Mouse (Mus musculus) adrenal gland, postnatal 14 days (tissue): ENCODE data around the gene Prdx3. TPM values are rescaled to one million over a fixed set of nuclear protein-coding genes. Genes with fewer than 3 reads are reported as not detected.

Experiments used
- DNase-seq: peaks from one replicate; pipeline ENCODE4 v3.0.0; 2021; ENCODE audit warnings: mixed read lengths
- long read RNA-seq, 2 experiments: library from polyadenylated mRNA; stranded (forward); transcript quantifications; one replicate each; pipeline ENCODE4 v2.0.0; 2021
- total RNA-seq: library from RNA; stranded (reverse); gene quantifications from 2 replicates; pipeline ENCODE4 v1.2.3, GENCODE M21; 2021

Prdx3 gene
- total RNA-seq: 509 and 525 TPM in 2 replicates
- long read RNA-seq, experiment 1, transcript Prdx3-201 (7 exons, 1,478 nt): major isoform, 704 of 728 reads
- long read RNA-seq, experiment 1, partial matches to known transcripts: 11 of 728 reads
- long read RNA-seq, experiment 1, other reads (novel, unspliced or antisense): 13 of 728 reads
- long read RNA-seq, experiment 2, transcript Prdx3-201 (7 exons, 1,478 nt): major isoform, 429 of 451 reads
- long read RNA-seq, experiment 2, partial matches to known transcripts: 17 of 451 reads
- long read RNA-seq, experiment 2, other reads (novel, unspliced or antisense): 5 of 451 reads

- peak; percentile 99 for DNase-seq
Measured at GRCm38 (mm10) chr19:60874064-60874694, at the start of gene Prdx3. Gene Prdx3 (minus strand): TSS chr19:60874556.

GRCm38 (mm10) chr19:60916869-60917570 lies 42.7 kb upstream of the Prdx3 start:
- no peak for DNase-seq

GRCm38 (mm10) chr19:60915862-60916261 lies 41.5 kb upstream of the Prdx3 start:
- DNase-seq: no peak

- DNase-seq: peak; percentile 65
Measured at GRCm38 (mm10) chr19:60915236-60915635, 40.9 kb upstream of the Prdx3 start.

DNA sequence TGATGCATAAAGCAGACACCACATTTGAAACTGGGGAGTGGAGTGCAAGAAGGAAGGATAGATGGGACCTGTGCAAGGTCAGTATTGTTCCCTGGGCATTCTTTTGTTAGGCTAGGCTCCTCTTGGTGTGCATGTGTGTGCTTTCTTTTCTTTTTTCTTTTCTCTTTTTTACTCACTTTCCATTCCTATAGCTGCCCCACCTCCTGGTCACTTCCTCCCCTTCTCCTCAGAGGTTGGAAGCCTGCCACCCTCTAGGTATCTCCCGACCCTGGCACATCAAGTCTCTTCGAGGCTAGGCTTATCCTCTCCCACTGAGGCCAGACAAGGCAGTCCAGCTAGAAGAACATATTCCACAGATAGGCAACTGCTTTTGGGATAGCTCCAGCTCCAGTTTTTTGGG lies 37.3 kb upstream of the Prdx3 start:
- no peak for DNase-seq

- no peak for DNase-seq
Measured at GRCm38 (mm10) chr19:60910304-60910703, 35.9 kb upstream of the Prdx3 start.

DNA sequence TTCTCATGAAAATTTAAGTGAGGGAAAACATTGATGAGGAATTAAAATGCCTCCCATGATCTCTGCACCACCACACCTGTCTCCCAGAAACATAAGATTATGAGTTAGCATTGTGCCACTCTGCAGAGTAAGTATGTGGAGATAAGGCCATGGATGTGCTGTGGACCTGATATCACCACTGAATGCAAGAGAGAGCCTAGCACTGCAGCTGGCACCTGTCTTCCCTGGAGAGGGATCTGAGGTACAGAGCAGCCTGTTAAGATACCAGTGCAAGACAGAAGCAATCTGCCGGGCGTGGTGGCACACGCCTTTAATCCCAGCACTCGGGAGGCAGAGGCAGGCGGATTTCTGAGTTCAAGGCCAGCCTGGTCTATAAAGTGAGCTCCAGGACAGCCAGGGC lies 31.1 kb upstream of the Prdx3 start:
- no peak for DNase-seq

DNA sequence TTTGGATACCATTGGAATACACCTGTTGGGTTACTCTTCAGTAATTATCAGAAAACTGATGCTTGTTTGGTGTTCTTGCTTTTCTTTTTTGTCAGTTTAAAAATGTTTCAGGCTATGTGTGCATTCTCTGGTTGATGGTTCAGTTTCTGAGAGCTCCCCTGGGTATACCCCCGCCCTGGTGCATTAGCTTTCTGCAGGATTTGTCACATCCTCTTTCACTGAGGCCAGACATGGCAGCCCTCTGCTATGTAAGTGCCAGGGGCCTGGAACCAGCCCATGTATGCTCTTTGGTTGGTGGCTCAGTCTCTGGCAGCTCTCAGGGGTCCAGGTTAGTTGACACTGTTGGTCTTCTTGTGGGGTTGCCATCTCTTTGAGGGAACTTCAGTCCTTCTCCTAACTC lies 29.6 kb upstream of the Prdx3 start:
- DNase-seq: no peak

DNA sequence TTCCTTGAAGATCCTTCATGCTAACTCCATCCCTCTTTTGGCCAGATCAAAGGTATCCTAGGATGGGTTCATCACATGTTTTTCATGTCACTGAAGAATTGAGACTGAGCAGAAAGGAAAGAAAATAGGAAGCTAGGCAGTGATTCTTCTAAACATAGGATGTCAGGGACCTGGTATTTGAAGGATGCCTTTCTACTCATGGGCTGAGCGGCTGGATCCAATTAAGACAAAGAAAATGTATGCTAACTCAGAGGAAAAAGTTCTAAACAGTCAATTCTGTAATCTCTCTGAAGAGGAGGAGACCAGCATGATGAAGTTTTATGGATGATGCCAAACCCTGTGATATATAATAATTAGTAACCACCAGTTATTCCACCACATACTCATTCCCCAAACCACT lies 28.8 kb upstream of the Prdx3 start:
- no peak for DNase-seq

DNA sequence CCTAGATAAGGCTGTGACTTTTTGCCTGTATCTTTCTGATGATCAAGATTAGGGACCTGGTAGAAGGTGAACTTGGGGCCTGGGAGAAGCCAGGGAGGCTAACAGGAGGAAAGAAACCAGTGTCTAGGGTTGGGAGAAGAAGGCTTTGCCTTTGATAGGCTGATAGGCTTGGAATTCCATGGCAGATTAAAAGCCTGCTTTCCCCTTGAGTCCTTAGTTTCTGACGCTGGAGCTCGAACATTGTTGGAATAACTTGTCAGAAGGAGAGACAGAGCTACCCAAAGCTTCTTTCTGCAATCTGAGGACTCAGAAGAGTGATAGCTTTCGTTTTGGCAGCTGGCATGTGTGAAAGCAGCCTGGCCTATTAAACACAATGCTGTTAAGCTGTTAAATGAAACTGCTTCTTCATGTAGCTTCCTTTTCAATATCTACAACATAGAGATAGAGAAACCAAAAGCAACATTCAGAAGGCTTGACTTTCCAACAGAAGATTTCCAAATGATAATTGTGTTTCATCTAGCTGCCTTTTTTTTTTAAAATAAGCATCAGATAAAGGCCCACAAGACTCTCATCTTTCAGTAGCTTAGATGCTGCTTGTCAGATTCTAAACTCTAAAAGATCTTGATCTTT lies 21.0 kb upstream of the Prdx3 start:
- no peak for DNase-seq

GRCm38 (mm10) chr19:60891934-60892547 lies 17.7 kb upstream of the Prdx3 start:
- DNase-seq: peak; percentile 85

- DNase-seq: no peak
Measured at GRCm38 (mm10) chr19:60891123-60891470, 16.7 kb upstream of the Prdx3 start.

GRCm38 (mm10) chr19:60890391-60891122 lies 16.2 kb upstream of the Prdx3 start:
- peak; percentile 58 for DNase-seq

DNA sequence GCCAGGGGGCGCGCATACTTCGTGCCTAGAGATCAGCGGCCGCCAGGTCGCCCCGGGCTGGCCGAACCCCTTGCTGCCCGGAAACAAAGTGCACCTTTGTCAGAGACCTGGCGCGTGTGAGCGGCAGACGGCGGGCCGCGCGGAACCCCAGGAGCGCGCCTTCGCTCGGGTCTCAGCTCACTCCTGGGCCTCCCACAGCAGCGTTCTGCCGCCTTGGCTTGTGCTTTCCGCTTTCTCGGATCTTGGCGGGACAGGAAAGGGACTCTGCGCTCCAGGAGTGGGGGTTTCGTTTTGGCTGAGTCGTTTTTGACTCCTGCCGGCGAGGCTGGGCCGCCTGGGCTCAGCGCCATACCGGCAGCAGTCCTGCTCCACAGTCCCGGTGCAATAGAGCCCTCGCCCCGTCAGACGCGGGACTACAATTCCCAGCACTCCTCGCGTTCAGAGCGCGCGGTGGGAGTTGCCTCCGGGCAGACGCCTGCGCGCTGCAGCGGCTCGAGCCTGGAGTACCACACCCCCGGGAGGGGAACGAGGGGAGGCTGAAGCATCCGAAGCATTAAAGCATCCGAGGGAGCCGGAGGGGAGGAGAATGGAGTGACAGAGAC lies 15.5 kb upstream of the Prdx3 start, which contains the start of gene Grk5:
Gene Grk5, plus strand, starts transcription at position 36 of the 602 bp plus-strand sequence.
- DNase-seq: peak; percentile 96

DNA sequence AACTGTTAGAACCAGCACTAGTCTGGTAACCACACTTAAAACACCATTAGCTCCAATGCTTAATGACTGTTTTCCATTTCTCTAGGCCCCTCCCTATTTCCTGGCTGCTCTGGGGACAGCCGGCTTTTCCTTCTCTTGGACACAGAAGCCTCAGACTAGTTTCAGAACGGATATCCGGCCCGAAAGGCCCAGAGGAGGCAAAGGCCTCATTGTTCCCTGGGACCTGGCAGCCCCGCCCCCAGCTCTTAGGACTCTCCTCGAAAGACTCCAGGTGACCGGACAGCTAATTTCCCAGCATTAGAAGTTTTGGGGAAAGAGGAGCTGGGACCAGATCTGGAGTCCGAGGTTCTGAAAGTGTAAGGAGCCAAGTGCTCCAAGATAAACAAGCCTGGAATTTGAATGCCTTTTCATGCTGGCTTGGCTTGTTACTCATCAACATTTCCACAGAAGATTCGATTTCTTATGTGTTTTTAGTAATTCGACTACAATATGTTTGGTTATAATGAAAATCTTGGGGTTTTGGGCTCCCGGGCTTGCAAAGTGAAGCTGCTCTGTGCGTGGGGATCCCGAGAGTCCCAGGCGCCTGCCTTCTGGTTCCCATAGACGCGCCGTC lies 14.9 kb upstream of the Prdx3 start:
- peak; percentile 78 for DNase-seq

GRCm38 (mm10) chr19:60887637-60888036 lies 13.3 kb upstream of the Prdx3 start:
- no peak for DNase-seq

GRCm38 (mm10) chr19:60883129-60883528 lies 8.8 kb upstream of the Prdx3 start:
- peak; percentile 52 for DNase-seq

DNA sequence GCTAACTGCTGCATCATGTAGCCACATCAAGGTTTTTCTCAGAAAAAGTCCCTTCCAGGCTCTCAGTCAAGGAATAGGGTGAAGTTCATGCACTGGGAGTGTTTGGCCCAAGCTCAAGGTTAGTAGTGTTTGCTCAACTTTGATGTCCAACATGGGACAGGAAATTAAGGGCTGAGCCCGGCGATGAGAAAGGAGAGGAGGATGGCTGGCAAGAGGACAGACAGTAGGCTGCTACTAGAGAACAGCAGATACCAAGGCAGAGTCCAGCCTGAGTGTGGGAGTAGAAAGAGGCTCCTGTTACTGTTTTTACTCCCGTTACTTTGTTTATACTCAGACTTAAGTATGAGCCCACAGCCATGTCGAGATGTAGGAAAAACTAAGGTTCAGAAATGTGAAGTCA lies 855 bp downstream of the Prdx3 start:
- DNase-seq: peak; percentile 87

DNA sequence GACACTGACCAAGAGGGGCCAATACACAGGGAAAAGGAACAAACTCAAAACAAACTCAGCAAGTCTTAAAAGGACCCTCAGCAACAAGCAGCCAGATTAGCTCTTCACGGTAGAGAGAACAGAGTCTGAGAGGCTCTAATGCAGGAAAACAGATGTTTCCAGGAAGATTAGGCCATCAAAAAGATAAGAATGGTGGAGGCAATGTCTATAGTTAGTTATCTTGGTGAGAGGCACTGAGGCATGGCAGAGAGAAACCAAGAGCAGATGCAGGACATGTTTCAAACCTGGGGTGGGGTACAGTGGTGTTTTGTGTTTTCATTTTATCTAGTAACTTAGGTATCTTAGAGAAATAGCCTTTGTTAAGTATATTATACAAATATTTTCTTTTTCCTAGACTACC lies 2.1 kb downstream of the Prdx3 start:
- DNase-seq: no peak

DNA sequence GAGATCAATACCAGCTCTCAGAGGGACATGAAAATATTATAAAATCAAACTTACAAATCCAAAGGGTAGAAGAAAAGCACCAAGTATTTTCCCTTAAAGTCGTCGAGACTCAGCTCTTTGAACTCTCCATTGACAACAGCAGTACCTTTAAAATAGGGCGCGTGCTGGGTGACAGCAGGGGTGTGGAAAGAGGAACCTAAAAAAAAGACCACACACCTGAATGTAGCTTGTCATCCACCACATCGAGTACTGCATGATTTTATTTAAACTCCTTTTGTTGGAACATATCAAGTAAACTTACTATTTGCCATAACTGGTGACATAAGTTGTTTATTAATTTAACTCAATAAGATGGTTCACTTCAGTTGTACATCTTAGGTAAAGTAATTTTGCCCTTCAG lies 3.0 kb downstream of the Prdx3 start:
- no peak for DNase-seq

DNA sequence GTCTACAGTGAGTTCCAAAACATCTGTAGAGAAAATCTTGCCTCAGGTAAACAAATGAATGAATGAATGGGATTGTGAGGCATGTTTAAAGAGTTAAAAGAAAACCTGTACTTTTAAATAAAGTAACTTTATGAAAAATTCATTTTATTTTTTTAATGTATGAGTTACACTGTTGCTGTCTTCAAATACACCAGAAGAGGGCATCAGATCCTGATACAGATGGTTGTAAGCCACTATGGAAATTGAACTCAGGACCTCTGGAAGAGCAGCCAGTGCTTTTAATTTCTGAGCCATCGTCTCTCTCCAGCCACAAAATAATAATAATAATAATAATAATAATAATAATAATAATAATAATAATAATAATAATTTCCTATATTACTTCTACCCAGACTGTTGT lies 3.9 kb downstream of the Prdx3 start:
- no peak for DNase-seq
